Comparison of ENCODE assay signal across 28 mouse cellular contexts in the genomic region with DNA sequence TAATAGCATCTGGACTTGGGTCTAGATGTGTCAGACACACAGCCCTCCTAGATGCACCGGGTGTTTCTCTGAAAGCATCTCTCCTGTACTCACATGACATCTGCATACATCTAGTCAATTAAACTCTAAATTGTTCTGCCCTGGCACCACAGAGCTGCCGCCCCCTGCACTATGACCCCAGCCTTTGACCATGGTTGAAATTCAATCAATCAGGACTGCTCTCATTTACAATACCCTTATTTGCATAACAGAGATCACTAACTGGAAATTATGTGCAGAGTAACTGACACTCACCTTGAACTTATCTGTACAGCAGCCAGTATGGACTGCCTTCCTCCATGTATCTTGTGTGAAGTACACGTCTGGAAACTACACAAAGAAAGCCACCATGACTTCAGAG.
DNase-seq lines count a peak whose midpoint lies in the region; ATAC-seq and TF ChIP-seq lines count a peak whose summit lies in the region.
"Had no signal": no experiment of that assay in that cellular context is flagged by ENCODE, and none has a peak within 500 bp of the region (broad histone marks: within the 10 kb centered on the region; RNA-seq: fewer than 3 reads in every experiment).

No protein-coding gene starts in this region.

- DNase-seq in kidney, adult 2 months, result peak; percentile 3
- peak; percentile 10 for DNase-seq in liver, adult 2 months (ENCODE audit: extremely low read depth, low read depth, low spot score)
- DNase-seq in ES-CJ7 (ENCODE audit: low read depth, low spot score) (peak; percentile 29), R1 (ENCODE audit: low read depth, low spot score) (peak; percentile 29)
- DNase-seq in adrenal gland, adult (ENCODE audit: inconsistent age in 2 of 2, low spot score in 1 of 2), result no peak
- no peak for DNase-seq in testis, postnatal 10 days (ENCODE audit: low spot score)
- DNase-seq: adrenal gland, adult 2 months; adrenal gland, postnatal 10 days; adrenal gland, postnatal 25 days; cerebellum, adult 11 months; cerebellum, adult 18-20 months; cerebellum, adult 8-10 months; cerebellum, adult 9-11 months; cerebellum, postnatal 14 days; cerebellum, postnatal 36 days; embryo, embryonic 11 days had no signal

- H3K27me3 ChIP-seq in kidney, adult 2 months (replicated peaks; ENCODE audit: control insufficient read depth, insufficient read depth, low read length), result no peaks in the 10 kb centered on the region; the same call in 1 of the 2 replicates
- no peaks in the 10 kb centered on the region for H3K27me3 ChIP-seq in kidney, embryonic 16.5 days (ENCODE audit: insufficient read depth, low read length)
- H3K27me3 ChIP-seq in liver, adult 2 months (ENCODE audit: control insufficient read depth, insufficient read depth, low read length), result no peaks in the 10 kb centered on the region
- no peaks in the 10 kb centered on the region for H3K27me3 ChIP-seq in liver, embryonic 12.5 days (replicated peaks)
- H3K27me3 ChIP-seq: embryonic facial prominence, embryonic 13.5 days; embryonic facial prominence, embryonic 15.5 days; forebrain, embryonic 12.5 days; Patski had no signal

- no peak overlapping the region for H3K4me3 ChIP-seq in kidney, adult 2 months (ENCODE audit: insufficient read depth, low read depth, low read length)
- no peak overlapping the region for H3K4me3 ChIP-seq in kidney, embryonic 16.5 days (ENCODE audit: low read length)
- H3K4me3 ChIP-seq in liver, adult 2 months (ENCODE audit: insufficient read depth, low read depth, low read length), result no peak overlapping the region
- no peak overlapping the region for H3K4me3 ChIP-seq in liver, embryonic 12.5 days
- H3K4me3 ChIP-seq: embryonic facial prominence, embryonic 13.5 days; embryonic facial prominence, embryonic 15.5 days; erythroblast, embryonic 14.5 days; forebrain, embryonic 10.5 days; forebrain, embryonic 12.5 days had no signal

- H3K4me2 ChIP-seq in kidney, embryonic 16.5 days (replicated peaks; ENCODE audit: low read depth, low read length), result no peak overlapping the region
- H3K4me2 ChIP-seq in liver, embryonic 12.5 days, result no peak overlapping the region
- H3K4me2 ChIP-seq: embryonic facial prominence, embryonic 13.5 days; embryonic facial prominence, embryonic 15.5 days; forebrain, embryonic 12.5 days had no signal

- no peaks in the 10 kb centered on the region for H3K36me3 ChIP-seq in kidney, adult 2 months (ENCODE audit: control insufficient read depth, insufficient read depth, low read length)
- no peaks in the 10 kb centered on the region for H3K36me3 ChIP-seq in kidney, embryonic 16.5 days (ENCODE audit: insufficient read depth, low read length)
- H3K36me3 ChIP-seq in liver, adult 2 months (ENCODE audit: control insufficient read depth, insufficient read depth, low read length), result no peaks in the 10 kb centered on the region
- no peaks in the 10 kb centered on the region for H3K36me3 ChIP-seq in liver, embryonic 12.5 days
- H3K36me3 ChIP-seq: embryonic facial prominence, embryonic 13.5 days; embryonic facial prominence, embryonic 15.5 days; forebrain, embryonic 10.5 days; forebrain, embryonic 12.5 days; G1E had no signal

- no peaks in the 10 kb centered on the region for H3K4me1 ChIP-seq in kidney, adult 2 months (ENCODE audit: control insufficient read depth, insufficient read depth, low read length)
- no peaks in the 10 kb centered on the region for H3K4me1 ChIP-seq in kidney, embryonic 16.5 days (ENCODE audit: insufficient read depth, low read length)
- H3K4me1 ChIP-seq in liver, adult 2 months (ENCODE audit: control insufficient read depth, insufficient read depth, low read length), result no peaks in the 10 kb centered on the region
- no peaks in the 10 kb centered on the region for H3K4me1 ChIP-seq in liver, embryonic 12.5 days
- H3K4me1 ChIP-seq: embryonic facial prominence, embryonic 13.5 days; embryonic facial prominence, embryonic 15.5 days; forebrain, embryonic 12.5 days had no signal

- 63% methylated on average over 3 of the region's 3 CpGs for WGBS in kidney, adult 2 months
- 52% methylated on average over 3 of the region's 3 CpGs for WGBS in kidney, embryonic 16.5 days
- WGBS in liver, adult 2 months, result 27% methylated on average over 3 of the region's 3 CpGs
- WGBS in liver, embryonic 12.5 days (ENCODE audit: insufficient replicate concordance), result 64% methylated on average over 3 of the region's 3 CpGs

- no peak overlapping the region for H3K27ac ChIP-seq in kidney, adult 2 months (ENCODE audit: insufficient read depth, low read depth, low read length)
- no peak overlapping the region for H3K27ac ChIP-seq in kidney, embryonic 16.5 days (ENCODE audit: low read length)
- H3K27ac ChIP-seq in liver, adult 2 months (replicated peaks; ENCODE audit: insufficient read depth, low read depth, low read length), result no peak overlapping the region
- H3K27ac ChIP-seq in liver, embryonic 12.5 days, result no peak overlapping the region
- H3K27ac ChIP-seq: embryonic facial prominence, embryonic 13.5 days; embryonic facial prominence, embryonic 15.5 days; forebrain, embryonic 10.5 days; forebrain, embryonic 12.5 days had no signal

- no peaks in the 10 kb centered on the region for H3K79me2 ChIP-seq in liver, adult 2 months (ENCODE audit: control insufficient read depth, insufficient read depth, low read length)

- TF ChIP-seq CTCF in kidney, adult 2 months (conservative IDR thresholded peaks at IDR 0.05; ENCODE audit: insufficient read depth, insufficient read length, low read depth, low read length), result no peak
- no peak for TF ChIP-seq CTCF in liver, adult 2 months (IDR thresholded peaks at IDR 0.05; ENCODE audit: low read depth, low read length)

- H3K9ac ChIP-seq in kidney, embryonic 16.5 days (replicated peaks; ENCODE audit: low read length), result no peak overlapping the region
- H3K9ac ChIP-seq in liver, adult 2 months (ENCODE audit: low read depth, low read length), result no peak overlapping the region
- H3K9ac ChIP-seq in liver, embryonic 12.5 days, result no peak overlapping the region
- H3K9ac ChIP-seq: embryonic facial prominence, embryonic 13.5 days; embryonic facial prominence, embryonic 15.5 days; forebrain, embryonic 12.5 days had no signal

- TF ChIP-seq POLR2A in kidney, adult 2 months (IDR thresholded peaks at IDR 0.05; ENCODE audit: low read depth, low read length), result no peak
- no peak for TF ChIP-seq POLR2A in liver, adult 2 months (IDR thresholded peaks at IDR 0.05; ENCODE audit: extremely low read depth, insufficient read depth, low read length)

- ATAC-seq in kidney, embryonic 16.5 days (ENCODE audit: low FRiP score, low TSS enrichment), result no peak
- ATAC-seq in liver, embryonic 12.5 days, result no peak
- ATAC-seq: activated CD4-positive, CD25-positive, alpha-beta regulatory T cell, adult 4 months; forebrain, embryonic 14.5 days; forebrain, embryonic 16.5 days; Patski had no signal

- no peaks in the 10 kb centered on the region for H3K9me3 ChIP-seq in kidney, embryonic 16.5 days (ENCODE audit: low read length)
- no peaks in the 10 kb centered on the region for H3K9me3 ChIP-seq in liver, embryonic 12.5 days (replicated peaks)
- H3K9me3 ChIP-seq: embryonic facial prominence, embryonic 13.5 days; embryonic facial prominence, embryonic 15.5 days; forebrain, embryonic 10.5 days; forebrain, embryonic 12.5 days had no signal

Comparison
In these comparisons a context has a peak if more than half of its experiments do, and no peak if none do; other contexts are left out.
1. DNase-seq: peak in kidney, adult 2 months (single experiment), liver, adult 2 months (single experiment), ES-CJ7 (single experiment) and R1 (single experiment); none in adrenal gland, adult (0 of 2) and testis, postnatal 10 days (single experiment).